Mouse (Mus musculus) R1 (cell line): ENCODE results near the gene Smg5.

ENCODE experiments used
- DNase-seq: peaks from one replicate; pipeline ENCODE4 v3.0.0-alpha.2; 2018; ENCODE audit warnings: low read depth, low spot score

Smg5 gene

GRCm38 (mm10) chr3:88393776-88394375, 57.8 kb downstream of the Smg5 start:
- DNase-seq, result peak; percentile 46

- no peak for DNase-seq
These were observed 59.2 kb downstream of the Smg5 start for GRCm38 (mm10) chr3:88395288-88395687.

- no peak for DNase-seq
These were observed 59.7 kb downstream of the Smg5 start for GRCm38 (mm10) chr3:88395742-88396141.

GRCm38 (mm10) chr3:88398666-88399065, 62.6 kb downstream of the Smg5 start:
- no peak for DNase-seq

- no peak for DNase-seq
These were observed 67.6 kb downstream of the Smg5 start for GRCm38 (mm10) chr3:88403522-88404230.

- peak; percentile 89 for DNase-seq
These were observed 71.0 kb downstream of the Smg5 start for GRCm38 (mm10) chr3:88407090-88407489.

GRCm38 (mm10) chr3:88407529-88407928, 71.5 kb downstream of the Smg5 start:
- DNase-seq, result no peak

- DNase-seq, result no peak
These were observed 72.9 kb downstream of the Smg5 start for GRCm38 (mm10) chr3:88408953-88409352.

GRCm38 (mm10) chr3:88409741-88410644, 73.9 kb downstream of the Smg5 start, which contains the start of gene Pmf1:
Gene Pmf1 (minus strand): TSS chr3:88410331.
- peak; percentile 96 for DNase-seq

GRCm38 (mm10) chr3:88410645-88411031, 74.6 kb downstream of the Smg5 start:
- DNase-seq, result peak; percentile 86

GRCm38 (mm10) chr3:88411681-88412080, 75.6 kb downstream of the Smg5 start:
- DNase-seq, result no peak
